Mouse (Mus musculus) embryonic facial prominence, embryonic 12.5 days (tissue): ENCODE measurements at regions not wholly inside any gene's neighbourhood (a gene's known extent, or its start where the extent isn't known, plus 50 kb on each side); places are given as distances from the start of the nearest gene placed in this dataset.

ENCODE experiments used
- ATAC-seq: fragments of 200-750 bp; cut with Nextera tagmentation; 2 replicates; pipeline ENCODE4 v1.8.0; 2017; ENCODE audit not compliant: insufficient number of reproducible peaks, insufficient read depth, low FRiP score, low TSS enrichment
- H3K27ac ChIP-seq: fragments of 300-500 bp; sonication (generic); 2 replicates; pipeline ENCODE4 v1.5.1; 2016; ENCODE audit warnings: mild to moderate bottlenecking
- H3K27me3 ChIP-seq: fragments of 300-500 bp; sonication (generic); 2 replicates; pipeline ENCODE4 v1.6.1; 2016; ENCODE audit warnings: mild to moderate bottlenecking, moderate library complexity
- H3K36me3 ChIP-seq: fragments of 300-500 bp; sonication (generic); 2 replicates; pipeline ENCODE4 v1.6.1; 2016; ENCODE audit warnings: mild to moderate bottlenecking
- H3K4me1 ChIP-seq: fragments of 300-500 bp; sonication (generic); 2 replicates; pipeline ENCODE4 v1.6.1; 2016
- H3K4me2 ChIP-seq: fragments of 300-500 bp; sonication (generic); replicated peaks from 2 replicates; pipeline ENCODE4 v1.6.1; 2016; ENCODE audit warnings: mild to moderate bottlenecking, moderate library complexity
- H3K4me3 ChIP-seq: fragments of 300-500 bp; sonication (generic); 2 replicates; pipeline ENCODE4 v1.5.1; 2016; ENCODE audit warnings: mild to moderate bottlenecking
- H3K9ac ChIP-seq: fragments of 300-500 bp; sonication (generic); 2 replicates; pipeline ENCODE4 v1.6.1; 2016; ENCODE audit warnings: mild to moderate bottlenecking, moderate library complexity
- H3K9me3 ChIP-seq: fragments of 300-500 bp; sonication (generic); 2 replicates; pipeline ENCODE4 v1.6.1; 2016; ENCODE audit warnings: mild to moderate bottlenecking, moderate library complexity
- WGBS: fragments of 180-500 bp; shearing (Covaris S2); methylation state at CpG from one replicate; pipeline ENCODE4 v1.1.7; 2016; 5-methylcytosine and 5-hydroxymethylcytosine counted together

DNA sequence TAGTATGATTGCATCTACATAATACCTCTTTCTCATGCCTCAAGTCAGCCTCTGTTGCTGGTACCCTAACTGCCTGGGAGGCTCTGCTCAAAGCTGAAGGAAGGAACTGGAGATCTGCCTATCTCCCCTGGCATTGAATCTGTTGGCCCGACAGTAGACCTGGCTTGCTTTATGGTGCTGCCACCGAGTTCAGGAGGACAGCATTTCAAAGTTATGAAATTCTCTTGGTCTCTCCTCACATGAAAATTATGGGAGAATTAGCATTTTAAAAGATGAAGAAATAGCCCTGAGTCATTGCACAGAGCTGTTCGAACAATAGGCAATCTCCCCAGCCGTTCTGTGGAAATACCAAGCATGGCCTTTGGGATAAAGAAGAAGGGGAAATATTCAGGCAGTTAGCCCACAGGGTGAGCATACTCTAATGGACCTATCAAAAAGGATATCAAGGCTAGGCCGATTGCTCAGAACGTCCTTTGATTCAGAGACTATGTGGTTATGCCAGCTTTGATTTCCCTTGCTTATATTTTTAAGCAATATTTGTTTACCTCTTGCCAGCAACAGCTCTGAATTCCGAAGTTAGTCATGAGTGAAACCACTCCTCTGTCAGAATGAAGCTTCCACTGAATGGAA, 369.3 kb downstream of the Lmo4 start:
- Histone ChIP-seq H3K9me3 (no peaks in the 10 kb centered on the region), H3K36me3 (no peaks in the 10 kb centered on the region), H3K27ac (no peak overlapping the region), H3K4me1 (no peaks in the 10 kb centered on the region), H3K27me3 (no peaks in the 10 kb centered on the region), H3K4me2 (no peak overlapping the region), H3K4me3 (no peak overlapping the region), H3K9ac (no peak overlapping the region)
- WGBS: 88% methylated on average over 7 of the region's 7 CpGs
- no peak for ATAC-seq

- H3K9me3 ChIP-seq: no peaks in the 10 kb centered on the region
- H3K36me3 ChIP-seq: no peaks in the 10 kb centered on the region
- no peak overlapping the region for H3K9ac ChIP-seq
- no peaks in the 10 kb centered on the region for H3K27me3 ChIP-seq
- 82% methylated on average over 2 of the region's 2 CpGs for WGBS
- ATAC-seq: no peak
- H3K4me3 ChIP-seq: no peak overlapping the region
- no peak overlapping the region for H3K27ac ChIP-seq
- no peak overlapping the region for H3K4me2 ChIP-seq
- H3K4me1 ChIP-seq: no peaks in the 10 kb centered on the region
These were observed 370.3 kb downstream of the Lmo4 start for GRCm38 (mm10) chr3:143834725-143835124.

- WGBS: 77% methylated on average over 1 of the region's 1 CpGs
- ATAC-seq: no peak
- H3K9ac ChIP-seq: no peak overlapping the region
These were observed 381.6 kb downstream of the Lmo4 start for GRCm38 (mm10) chr3:143823395-143823777.

GRCm38 (mm10) chr3:143822564-143823394, 382.2 kb downstream of the Lmo4 start:
- 79% methylated on average over 8 of the region's 8 CpGs for WGBS
- Histone ChIP-seq H3K27ac (no peak overlapping the region), H3K4me1 (no peaks in the 10 kb centered on the region), H3K36me3 (no peaks in the 10 kb centered on the region), H3K27me3 (no peaks in the 10 kb centered on the region), H3K4me2 (no peak overlapping the region), H3K9me3 (no peaks in the 10 kb centered on the region), H3K9ac (no peak overlapping the region), H3K4me3 (no peak overlapping the region)
- no peak for ATAC-seq

More at GRCm38 (mm10) chr3:143823395-143823777, 381.6 kb downstream of the Lmo4 start:
- no peak overlapping the region for H3K27ac ChIP-seq
- no peak overlapping the region for H3K4me2 ChIP-seq
- no peaks in the 10 kb centered on the region for H3K9me3 ChIP-seq
- no peaks in the 10 kb centered on the region for H3K27me3 ChIP-seq
- H3K36me3 ChIP-seq: no peaks in the 10 kb centered on the region
- H3K4me1 ChIP-seq: no peaks in the 10 kb centered on the region
- no peak overlapping the region for H3K4me3 ChIP-seq

DNA sequence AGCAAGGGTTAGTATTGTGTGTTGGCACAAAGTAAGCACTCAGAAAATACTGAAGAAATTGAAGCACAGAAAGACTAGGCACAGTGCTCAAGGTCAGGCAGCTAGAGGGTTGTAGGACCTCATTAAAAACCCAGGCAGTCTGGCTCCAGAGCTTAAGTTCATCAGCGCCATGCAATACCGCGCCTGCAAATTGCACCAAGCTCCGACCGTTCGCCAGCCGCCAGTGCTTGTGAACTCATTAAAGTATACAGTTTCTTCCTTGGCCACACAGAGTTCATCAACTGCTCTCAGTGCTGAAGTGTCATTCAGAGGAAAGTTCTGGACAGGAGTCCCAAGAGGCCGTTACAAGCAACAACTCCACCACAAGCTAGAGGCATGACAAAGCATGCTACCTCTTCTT, 397.5 kb downstream of the Lmo4 start:
- H3K4me3 ChIP-seq: no peak overlapping the region
- ATAC-seq: no peak
- no peak overlapping the region for H3K4me2 ChIP-seq
- H3K9me3 ChIP-seq: no peaks in the 10 kb centered on the region
- no peak overlapping the region for H3K9ac ChIP-seq
- no peaks in the 10 kb centered on the region for H3K4me1 ChIP-seq
- 73% methylated on average over 8 of the region's 8 CpGs for WGBS
- H3K27ac ChIP-seq: no peak overlapping the region
- H3K27me3 ChIP-seq: no peaks in the 10 kb centered on the region
- H3K36me3 ChIP-seq: no peaks in the 10 kb centered on the region

- no peaks in the 10 kb centered on the region for H3K36me3 ChIP-seq
- no peak overlapping the region for H3K4me2 ChIP-seq
- 85% methylated on average over 3 of the region's 3 CpGs for WGBS
- H3K9ac ChIP-seq: no peak overlapping the region
- no peaks in the 10 kb centered on the region for H3K4me1 ChIP-seq
- ATAC-seq: no peak
- H3K9me3 ChIP-seq: no peaks in the 10 kb centered on the region
- H3K27ac ChIP-seq: no peak overlapping the region
- H3K27me3 ChIP-seq: no peaks in the 10 kb centered on the region
- no peak overlapping the region for H3K4me3 ChIP-seq
These were observed 398.1 kb downstream of the Lmo4 start for GRCm38 (mm10) chr3:143806940-143807339.

DNA sequence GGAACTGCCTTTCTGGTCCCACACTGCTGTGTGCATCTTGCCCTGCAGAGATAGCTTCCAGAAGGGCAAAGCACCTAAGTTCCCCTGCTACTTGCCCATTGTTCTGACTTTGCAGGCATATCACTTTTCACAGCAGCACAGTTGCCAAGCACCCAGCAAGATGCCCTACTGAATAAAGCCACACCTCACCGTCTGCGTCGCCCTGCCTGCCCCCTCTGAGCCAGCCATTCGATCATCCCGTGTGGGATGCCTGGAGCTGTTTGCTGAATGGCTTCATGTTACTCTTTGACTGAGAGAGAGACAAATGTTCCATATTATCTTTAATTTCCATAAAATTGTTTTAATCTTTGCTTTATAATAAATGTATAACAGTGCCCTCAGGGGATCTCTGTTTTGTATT, 407.2 kb downstream of the Lmo4 start:
- H3K4me2 ChIP-seq: 0 out of 2 replicates have a peak overlapping the region, but pooled peaks have one; percentile 13
- H3K9ac ChIP-seq: no peak overlapping the region
- H3K9me3 ChIP-seq: no peaks in the 10 kb centered on the region
- WGBS: 19% methylated on average over 5 of the region's 5 CpGs
- no peak overlapping the region for H3K4me3 ChIP-seq
- peaks cover 11% of the 10 kb centered on the region for H3K4me1 ChIP-seq
- H3K27ac ChIP-seq: no peak overlapping the region
- H3K27me3 ChIP-seq: no peaks in the 10 kb centered on the region
- no peaks in the 10 kb centered on the region for H3K36me3 ChIP-seq
- peak; percentile 22; the same call in 1 of the 2 replicates for ATAC-seq

DNA sequence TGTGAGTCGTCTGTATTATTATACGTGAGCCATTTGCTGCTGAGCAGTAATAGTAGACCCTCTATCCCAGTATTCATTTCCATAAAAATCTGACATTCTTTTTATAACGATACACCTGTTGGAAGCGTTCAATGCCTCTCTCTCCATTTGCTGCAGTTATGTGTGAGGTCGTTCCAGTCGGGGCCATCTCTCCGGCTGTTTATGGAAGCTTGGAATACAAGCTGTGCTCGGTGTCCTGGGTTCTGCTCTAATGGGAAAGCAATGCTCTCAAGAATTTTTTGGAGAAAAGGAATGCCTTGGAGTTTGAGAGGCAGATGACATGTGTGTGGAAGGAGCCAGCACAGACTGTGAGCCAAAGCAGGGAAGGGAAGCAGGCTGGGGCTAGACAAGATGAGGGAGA, 414.1 kb downstream of the Lmo4 start:
- Histone ChIP-seq H3K36me3 (no peaks in the 10 kb centered on the region), H3K4me1 (no peaks in the 10 kb centered on the region), H3K4me3 (no peak overlapping the region), H3K27me3 (no peaks in the 10 kb centered on the region), H3K9me3 (no peaks in the 10 kb centered on the region), H3K4me2 (no peak overlapping the region), H3K27ac (no peak overlapping the region), H3K9ac (no peak overlapping the region)
- no peak for ATAC-seq
- 83% methylated on average over 8 of the region's 8 CpGs for WGBS

DNA sequence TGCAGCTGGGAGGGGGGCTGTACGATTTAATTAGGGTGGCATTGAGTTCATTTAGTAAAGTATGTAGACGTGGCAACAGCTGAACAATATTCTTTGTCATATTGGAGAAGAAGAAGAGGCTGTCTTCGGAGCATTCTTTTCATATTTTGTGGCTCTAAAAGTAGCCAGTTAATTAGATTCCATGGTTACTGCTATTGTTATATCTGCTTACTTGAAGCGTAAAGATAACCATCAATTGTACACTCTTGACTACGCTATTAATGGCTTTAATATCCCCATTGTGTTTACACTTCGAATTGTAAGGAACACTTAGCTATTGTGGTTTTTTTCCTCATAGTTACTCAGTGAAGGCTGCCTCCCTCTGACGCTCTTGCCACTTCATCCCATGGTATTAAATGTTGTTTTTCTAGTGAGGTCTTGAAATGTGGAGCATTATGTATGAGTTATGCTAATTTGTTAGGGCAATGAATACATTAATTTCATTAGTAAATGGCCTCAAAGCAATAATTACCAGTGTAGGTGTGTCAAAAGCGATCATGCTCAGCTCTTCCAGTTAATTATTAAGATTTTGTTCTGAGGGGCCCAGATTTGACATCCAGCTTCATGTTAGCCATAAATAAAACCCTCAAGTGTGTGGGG, 415.0 kb downstream of the Lmo4 start:
- WGBS: 51% methylated on average over 8 of the region's 8 CpGs
- Histone ChIP-seq H3K4me3 (no peak overlapping the region), H3K36me3 (no peaks in the 10 kb centered on the region), H3K27me3 (no peaks in the 10 kb centered on the region), H3K27ac (no peak overlapping the region), H3K4me1 (no peaks in the 10 kb centered on the region), H3K9ac (no peak overlapping the region), H3K4me2 (no peak overlapping the region), H3K9me3 (no peaks in the 10 kb centered on the region)
- ATAC-seq: no peak

DNA sequence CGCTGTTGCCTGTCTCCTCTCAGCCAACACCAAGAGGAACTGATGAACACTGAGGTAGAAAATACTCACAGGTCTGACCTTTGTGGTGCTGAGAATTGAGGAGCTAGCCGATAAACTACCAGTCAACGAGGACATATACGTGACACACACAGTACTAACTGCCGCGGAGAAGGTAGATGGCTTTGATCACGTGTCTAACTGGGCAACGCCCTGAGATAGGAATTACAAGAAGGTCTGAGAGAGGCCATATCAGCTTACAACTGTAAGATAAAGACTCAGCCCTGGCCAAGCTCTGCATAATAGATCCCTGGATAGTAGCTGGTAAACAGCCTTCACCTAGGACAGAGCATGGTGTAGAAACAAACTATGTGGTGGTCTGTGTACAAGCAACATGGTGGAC, 418.1 kb downstream of the Lmo4 start:
- H3K4me1 ChIP-seq: no peaks in the 10 kb centered on the region
- no peaks in the 10 kb centered on the region for H3K27me3 ChIP-seq
- H3K9ac ChIP-seq: no peak overlapping the region
- no peak overlapping the region for H3K4me3 ChIP-seq
- no peak for ATAC-seq
- no peaks in the 10 kb centered on the region for H3K9me3 ChIP-seq
- H3K4me2 ChIP-seq: no peak overlapping the region
- 95% methylated on average over 8 of the region's 8 CpGs for WGBS
- no peaks in the 10 kb centered on the region for H3K36me3 ChIP-seq
- no peak overlapping the region for H3K27ac ChIP-seq

DNA sequence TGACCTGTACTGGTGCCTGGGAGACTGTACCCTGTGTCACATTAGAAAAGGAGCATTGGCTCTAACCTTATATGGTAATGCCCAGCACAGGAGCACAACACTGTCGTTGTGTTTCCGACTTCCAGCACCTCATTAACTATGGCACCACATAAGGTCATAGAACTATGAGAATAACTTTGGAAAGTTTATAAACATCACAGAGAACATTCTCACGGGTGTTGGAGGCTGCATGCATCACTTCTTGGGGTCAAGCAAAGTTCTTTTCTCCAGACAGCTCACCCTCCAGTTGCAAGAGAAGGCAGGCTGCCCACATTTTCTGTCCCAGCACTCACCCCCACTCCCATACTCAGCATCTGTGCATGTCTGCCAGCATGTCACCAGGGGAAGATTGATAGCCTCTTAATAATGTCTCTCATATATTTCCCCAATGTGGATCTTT, 420.6 kb downstream of the Lmo4 start:
- no peak overlapping the region for H3K27ac ChIP-seq
- no peak overlapping the region for H3K4me2 ChIP-seq
- ATAC-seq: no peak
- no peak overlapping the region for H3K4me3 ChIP-seq
- H3K9ac ChIP-seq: no peak overlapping the region
- no peaks in the 10 kb centered on the region for H3K36me3 ChIP-seq
- no peaks in the 10 kb centered on the region for H3K4me1 ChIP-seq
- no peaks in the 10 kb centered on the region for H3K27me3 ChIP-seq
- 72% methylated on average over 3 of the region's 3 CpGs for WGBS
- H3K9me3 ChIP-seq: no peaks in the 10 kb centered on the region

DNA sequence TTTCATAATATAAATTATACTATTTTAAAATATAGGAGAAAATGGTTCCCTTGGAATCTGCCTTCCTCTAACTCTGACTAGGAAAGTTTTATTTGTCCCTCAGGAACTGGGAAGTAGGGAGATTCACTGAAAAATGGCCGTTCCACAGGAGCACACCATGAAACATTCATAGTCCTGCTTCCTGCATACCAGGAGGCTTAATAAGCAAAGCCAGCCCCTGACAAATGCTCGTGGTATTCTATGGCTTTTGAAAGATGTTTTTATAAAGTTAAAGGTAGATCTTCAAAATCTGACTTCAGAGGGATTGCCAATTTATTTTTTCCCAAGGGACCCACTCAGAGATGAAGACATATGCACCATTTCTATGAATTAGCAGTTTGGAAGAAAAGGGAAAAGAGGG, 426.9 kb downstream of the Lmo4 start:
- Histone ChIP-seq H3K4me1 (no peaks in the 10 kb centered on the region), H3K4me3 (no peak overlapping the region), H3K4me2 (no peak overlapping the region), H3K9ac (no peak overlapping the region), H3K9me3 (no peaks in the 10 kb centered on the region), H3K27ac (no peak overlapping the region), H3K27me3 (no peaks in the 10 kb centered on the region), H3K36me3 (no peaks in the 10 kb centered on the region)
- no peak for ATAC-seq
- WGBS: 70% methylated on average over 2 of the region's 2 CpGs
